Mouse (Mus musculus): Measurements from ENCODE around the gene Mast3. TPM values are rescaled to one million over a fixed set of nuclear protein-coding genes. Genes with fewer than 3 reads are reported as not detected.

Gene Mast3
- polyA plus RNA-seq, 1 experiment from 2014 or later = 4.4 TPM

DNA sequence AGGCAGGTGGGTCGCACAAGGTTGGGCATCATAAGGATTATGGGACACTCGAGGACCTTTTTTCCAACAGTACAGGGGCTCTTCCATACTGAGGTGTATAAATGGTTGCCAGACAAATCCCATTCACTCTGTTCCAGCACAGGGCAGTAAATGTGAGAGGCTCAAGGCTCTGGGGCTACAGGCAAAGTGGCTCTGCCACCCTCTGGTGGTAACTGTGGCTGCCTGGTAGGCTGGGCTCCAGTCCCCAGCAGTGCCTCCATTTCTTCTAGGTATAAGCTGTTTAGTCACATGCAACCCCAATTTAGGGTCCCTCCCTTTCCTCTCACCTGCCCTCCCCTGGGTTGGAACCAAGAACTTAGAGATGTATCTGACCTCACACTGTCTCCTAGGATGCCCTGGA is 9.5 kb downstream of the Mast3 start:
- ATAC-seq = no peak
- Histone ChIP-seq H3K27me3 (replicated peaks; ENCODE audit: control insufficient read depth, insufficient read depth, low read length) (no peaks in the 10 kb centered on the region), H3K9ac (ENCODE audit: low read depth, low read length) (no peak overlapping the region), H3K36me3 (ENCODE audit: control insufficient read depth, insufficient read depth) (no peaks in the 10 kb centered on the region), H3K4me1 (replicated peaks; ENCODE audit: control insufficient read depth, insufficient read depth, low read length) (peaks cover 17% of the 10 kb centered on the region), H3K27ac (ENCODE audit: low read depth, low read length) (no peak overlapping the region), H3K4me2 (replicated peaks; ENCODE audit: low read depth) (peak overlapping the region; percentile 90), H3K4me3 (ENCODE audit: low read depth, low read length) (no peak overlapping the region), H3K9me3 (ENCODE audit: control insufficient read depth) (no peaks in the 10 kb centered on the region)
- TF ChIP-seq CTCF (IDR thresholded peaks at IDR 0.05; ENCODE audit: low read depth) = peak; percentile 68
- WGBS = 86% methylated on average over 2 of the region's 2 CpGs

DNA sequence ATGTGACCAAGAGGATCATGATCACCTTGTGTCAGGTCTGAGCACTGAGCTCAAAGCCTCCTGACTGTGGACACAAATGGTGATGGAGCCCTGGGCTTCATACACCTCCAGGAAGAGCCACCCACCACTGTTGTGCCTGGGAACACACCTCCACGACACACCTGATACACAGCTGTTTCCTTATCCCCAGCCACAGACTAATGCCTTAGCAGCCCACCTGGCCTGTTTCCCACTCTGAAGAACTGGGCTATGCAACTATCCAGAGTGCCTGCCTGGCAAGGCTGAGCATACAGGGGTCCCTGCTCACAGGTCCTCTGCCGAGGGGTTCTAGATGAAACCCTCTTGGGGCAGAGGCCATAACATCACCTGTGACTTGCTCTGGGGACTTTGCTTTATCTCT is 10.6 kb downstream of the Mast3 start:
- no peak overlapping the region for H3K4me2 ChIP-seq (replicated peaks; ENCODE audit: low read depth)
- no peaks in the 10 kb centered on the region for H3K9me3 ChIP-seq (ENCODE audit: control insufficient read depth)
- H3K9ac ChIP-seq (ENCODE audit: low read depth, low read length) = no peak overlapping the region
- peaks cover 17% of the 10 kb centered on the region for H3K4me1 ChIP-seq (replicated peaks; ENCODE audit: control insufficient read depth, insufficient read depth, low read length)
- peaks cover 4% of the 10 kb centered on the region; the same call in 1 of the 2 replicates for H3K36me3 ChIP-seq (ENCODE audit: control insufficient read depth, insufficient read depth)
- no peak for TF ChIP-seq CTCF (IDR thresholded peaks at IDR 0.05; ENCODE audit: low read depth)
- no peaks in the 10 kb centered on the region for H3K27me3 ChIP-seq (replicated peaks; ENCODE audit: control insufficient read depth, insufficient read depth, low read length)
- H3K27ac ChIP-seq (ENCODE audit: low read depth, low read length) = no peak overlapping the region
- H3K4me3 ChIP-seq (ENCODE audit: low read depth, low read length) = no peak overlapping the region
- 74% methylated on average over 2 of the region's 2 CpGs for WGBS
- no peak for ATAC-seq

DNA sequence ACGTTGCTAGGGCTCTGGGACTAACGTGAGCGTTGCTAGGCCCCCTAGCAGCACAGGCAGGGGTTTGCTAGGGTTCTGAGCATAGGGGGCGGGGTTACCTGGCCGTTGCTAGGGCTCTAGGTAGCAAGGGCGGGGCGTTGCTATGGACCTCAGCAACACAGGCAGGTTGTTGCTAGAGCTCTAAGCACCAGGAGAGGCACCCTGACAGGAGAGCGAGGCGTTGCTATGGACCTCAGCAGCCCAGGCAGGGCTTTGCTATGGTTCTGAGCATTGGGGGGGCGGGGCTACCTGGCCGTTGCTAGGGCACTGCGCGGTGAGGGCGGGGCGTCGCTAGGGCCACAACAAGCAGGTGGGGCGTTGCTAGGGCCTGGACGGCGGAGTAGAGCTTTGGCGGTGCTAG is 12.2 kb downstream of the Mast3 start:
- Histone ChIP-seq H3K36me3 (ENCODE audit: control insufficient read depth, insufficient read depth) (peaks cover 16% of the 10 kb centered on the region; the same call in 1 of the 2 replicates), H3K4me3 (ENCODE audit: low read depth, low read length) (peak overlapping the region; percentile 45), H3K4me1 (replicated peaks; ENCODE audit: control insufficient read depth, insufficient read depth, low read length) (peaks cover 14% of the 10 kb centered on the region), H3K9me3 (ENCODE audit: control insufficient read depth) (no peaks in the 10 kb centered on the region), H3K27ac (ENCODE audit: low read depth, low read length) (peak overlapping the region; percentile 3; the same call in 1 of the 2 replicates), H3K27me3 (replicated peaks; ENCODE audit: control insufficient read depth, insufficient read depth, low read length) (no peaks in the 10 kb centered on the region), H3K4me2 (replicated peaks; ENCODE audit: low read depth) (peak overlapping the region; percentile 67), H3K9ac (ENCODE audit: low read depth, low read length) (no peak overlapping the region)
- TF ChIP-seq CTCF (IDR thresholded peaks at IDR 0.05; ENCODE audit: low read depth) = 0 out of 2 replicates have a peak, but pooled peaks have one; percentile 8
- peak; percentile 52 for ATAC-seq
- WGBS = 1% methylated on average over 20 of the region's 20 CpGs

DNA sequence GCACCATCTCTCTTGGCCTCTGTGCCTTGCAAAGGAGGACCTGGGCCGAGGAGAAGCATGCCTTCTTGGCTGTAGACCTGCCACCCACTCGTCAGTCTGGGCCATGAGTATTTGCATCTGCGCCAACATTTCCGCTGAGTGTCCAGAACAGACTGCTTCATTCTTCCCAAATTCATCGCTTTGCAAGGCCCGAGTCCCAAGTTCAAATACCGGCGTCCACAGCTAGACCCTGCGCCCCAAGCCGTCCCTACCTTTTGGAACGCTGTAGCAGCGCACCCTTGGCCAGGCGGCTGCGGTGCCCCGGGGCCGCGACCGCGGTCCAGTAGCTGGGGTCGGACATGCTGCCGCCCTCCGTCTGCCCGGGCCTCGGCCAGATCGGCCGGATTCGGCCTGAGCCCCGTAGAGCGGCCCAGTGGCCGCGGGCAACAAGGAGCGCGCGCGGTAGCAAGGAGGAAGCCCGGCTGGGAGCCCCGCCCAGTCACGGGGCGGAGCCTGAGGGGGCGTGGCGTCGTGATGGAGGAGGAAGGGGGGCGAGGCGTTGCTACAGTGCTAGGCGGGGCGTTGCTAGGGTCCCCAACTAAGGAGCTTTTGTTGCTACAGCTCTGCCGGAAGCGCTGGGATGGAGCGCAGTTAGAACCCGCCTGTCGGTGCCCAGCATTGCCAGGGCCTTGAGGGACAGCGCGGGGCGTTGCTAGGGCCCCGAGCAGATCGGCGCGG is 12.7 kb downstream of the Mast3 start:
- H3K9ac ChIP-seq (ENCODE audit: low read depth, low read length) = peak overlapping the region; percentile 58
- peaks cover 20% of the 10 kb centered on the region for H3K36me3 ChIP-seq (ENCODE audit: control insufficient read depth, insufficient read depth)
- H3K4me1 ChIP-seq (replicated peaks; ENCODE audit: control insufficient read depth, insufficient read depth, low read length) = peaks cover 14% of the 10 kb centered on the region
- no peak for TF ChIP-seq CTCF (IDR thresholded peaks at IDR 0.05; ENCODE audit: low read depth)
- ATAC-seq = peak; percentile 62
- peak overlapping the region; percentile 67 for H3K4me2 ChIP-seq (replicated peaks; ENCODE audit: low read depth)
- H3K4me3 ChIP-seq (ENCODE audit: low read depth, low read length) = peak overlapping the region; percentile 45
- 2% methylated on average over 58 of the region's 58 CpGs for WGBS
- no peaks in the 10 kb centered on the region for H3K9me3 ChIP-seq (ENCODE audit: control insufficient read depth)
- no peaks in the 10 kb centered on the region for H3K27me3 ChIP-seq (replicated peaks; ENCODE audit: control insufficient read depth, insufficient read depth, low read length)
- peak overlapping the region; percentile 3; the same call in 1 of the 2 replicates for H3K27ac ChIP-seq (ENCODE audit: low read depth, low read length)

DNA sequence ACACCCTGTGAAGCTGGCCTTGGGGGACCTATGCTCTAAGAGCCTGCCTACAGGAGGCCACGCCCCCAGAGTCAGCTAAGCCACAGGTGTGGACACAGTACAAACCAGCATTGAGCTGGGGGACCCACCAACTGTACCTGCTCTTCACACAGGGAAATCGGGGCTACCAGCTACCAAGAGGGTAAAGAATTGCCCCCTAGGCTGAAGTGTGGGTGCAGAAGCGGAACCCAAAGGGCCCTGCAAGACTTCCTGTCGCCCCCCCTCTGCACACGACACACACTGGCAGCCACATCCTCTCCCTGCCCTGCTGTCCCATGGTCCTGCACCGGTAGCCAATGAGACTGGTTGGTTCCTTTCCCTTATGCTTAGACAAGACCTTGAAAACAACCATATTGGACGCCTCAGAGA is 13.6 kb downstream of the Mast3 start:
- Histone ChIP-seq H3K36me3 (ENCODE audit: control insufficient read depth, insufficient read depth) (peaks cover 26% of the 10 kb centered on the region), H3K9me3 (ENCODE audit: control insufficient read depth) (no peaks in the 10 kb centered on the region), H3K27ac (ENCODE audit: low read depth, low read length) (no peak overlapping the region), H3K27me3 (replicated peaks; ENCODE audit: control insufficient read depth, insufficient read depth, low read length) (no peaks in the 10 kb centered on the region), H3K4me2 (replicated peaks; ENCODE audit: low read depth) (peak overlapping the region; percentile 67), H3K4me1 (replicated peaks; ENCODE audit: control insufficient read depth, insufficient read depth, low read length) (peaks cover 11% of the 10 kb centered on the region), H3K4me3 (ENCODE audit: low read depth, low read length) (peak overlapping the region; percentile 45), H3K9ac (ENCODE audit: low read depth, low read length) (peak overlapping the region; percentile 58; the same call in 1 of the 2 replicates)
- no peak for ATAC-seq
- no peak for TF ChIP-seq CTCF (IDR thresholded peaks at IDR 0.05; ENCODE audit: low read depth)
- 37% methylated on average over 7 of the region's 7 CpGs for WGBS

DNA sequence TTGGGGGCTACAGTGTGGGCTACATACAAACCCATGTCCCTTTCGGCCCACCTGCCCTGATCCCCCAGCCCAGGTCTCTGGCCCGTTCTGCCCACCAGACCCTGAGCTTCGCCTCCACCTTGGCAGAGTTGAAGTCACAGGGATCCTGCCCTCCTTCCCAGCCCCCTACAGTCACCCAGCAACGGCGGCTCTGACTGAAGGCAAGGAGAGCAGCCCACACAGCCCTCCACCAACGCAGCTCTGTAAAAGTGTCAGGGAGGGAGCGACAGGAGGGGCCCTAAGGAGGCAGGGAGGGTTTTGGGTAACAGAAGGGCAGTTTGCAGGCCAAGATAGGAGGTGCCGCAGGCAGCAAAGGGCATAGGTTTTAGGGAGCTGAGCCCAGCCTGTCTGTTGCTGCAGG is 14.0 kb downstream of the Mast3 start:
- no peak for TF ChIP-seq CTCF (IDR thresholded peaks at IDR 0.05; ENCODE audit: low read depth)
- no peak overlapping the region for H3K27ac ChIP-seq (ENCODE audit: low read depth, low read length)
- H3K4me1 ChIP-seq (replicated peaks; ENCODE audit: control insufficient read depth, insufficient read depth, low read length) = peaks cover 10% of the 10 kb centered on the region; the same call in 1 of the 2 replicates
- H3K4me3 ChIP-seq (ENCODE audit: low read depth, low read length) = no peak overlapping the region; the same call in 1 of the 2 replicates
- WGBS = 46% methylated on average over 8 of the region's 8 CpGs
- no peaks in the 10 kb centered on the region for H3K9me3 ChIP-seq (ENCODE audit: control insufficient read depth)
- H3K9ac ChIP-seq (ENCODE audit: low read depth, low read length) = peak overlapping the region; percentile 58; the same call in 1 of the 2 replicates
- peaks cover 31% of the 10 kb centered on the region for H3K36me3 ChIP-seq (ENCODE audit: control insufficient read depth, insufficient read depth)
- H3K4me2 ChIP-seq (replicated peaks; ENCODE audit: low read depth) = peak overlapping the region; percentile 67
- no peaks in the 10 kb centered on the region for H3K27me3 ChIP-seq (replicated peaks; ENCODE audit: control insufficient read depth, insufficient read depth, low read length)
- ATAC-seq = no peak
